Mouse (Mus musculus) cerebellum, adult 18-20 months (tissue): ENCODE measurements at regions not wholly inside any gene's neighbourhood (a gene's known extent, or its start where the extent isn't known, plus 50 kb on each side); places are given as distances from the start of the nearest gene placed in this dataset.
"Not testable (repeated sequence)": the region's sequence is repeated elsewhere in the genome, so short reads cannot be mapped to it uniquely, and the experiment has no call there.

ENCODE experiments used
- DNase-seq, 2 experiments: peaks; one replicate each; pipeline ENCODE4 v3.0.0; 2021

- DNase-seq: no peak
These were observed 281.5 kb downstream of the Hace1 start for GRCm38 (mm10) chr10:45859137-45859536.

GRCm38 (mm10) chr10:45859909-45860308 is 282.3 kb downstream of the Hace1 start:
- no peak for DNase-seq

GRCm38 (mm10) chr10:45860696-45861095 is 283.1 kb downstream of the Hace1 start:
- DNase-seq: no peak

- no peak for DNase-seq
These were observed 288.2 kb downstream of the Hace1 start for GRCm38 (mm10) chr10:45865793-45866192.

GRCm38 (mm10) chr10:45866860-45867259 is 289.2 kb downstream of the Hace1 start:
- DNase-seq: no peak

- DNase-seq: peak; percentile 43 to 50
These were observed 293.4 kb downstream of the Hace1 start for GRCm38 (mm10) chr10:45871028-45871427.

GRCm38 (mm10) chr10:45872007-45872890 is 294.6 kb downstream of the Hace1 start:
- no peak for DNase-seq

GRCm38 (mm10) chr10:45873805-45874780 is 296.5 kb downstream of the Hace1 start:
- no peak for DNase-seq

GRCm38 (mm10) chr10:45875287-45875686 is 297.7 kb downstream of the Hace1 start:
- DNase-seq: not testable (repeated sequence)

GRCm38 (mm10) chr10:45883745-45884144 is 306.1 kb downstream of the Hace1 start:
- DNase-seq: no peak

- no peak for DNase-seq
These were observed 309.0 kb downstream of the Hace1 start for GRCm38 (mm10) chr10:45886636-45887035.

- DNase-seq: no peak
These were observed 311.2 kb downstream of the Hace1 start for GRCm38 (mm10) chr10:45888835-45889234.

- DNase-seq: no peak
These were observed 311.8 kb downstream of the Hace1 start for GRCm38 (mm10) chr10:45889381-45889951.

GRCm38 (mm10) chr10:45890088-45890626 is 312.5 kb downstream of the Hace1 start:
- DNase-seq: no peak

GRCm38 (mm10) chr10:45892464-45892863 is 314.8 kb downstream of the Hace1 start:
- no peak for DNase-seq

- no peak for DNase-seq
These were observed 316.5 kb downstream of the Hace1 start for GRCm38 (mm10) chr10:45893894-45894831.

- peak in 1 of 2 experiments; percentile 5 for DNase-seq
These were observed 339.3 kb downstream of the Hace1 start for GRCm38 (mm10) chr10:45916928-45917327.

GRCm38 (mm10) chr10:45925746-45926145 is 348.1 kb downstream of the Hace1 start:
- no peak for DNase-seq

- no peak for DNase-seq
These were observed 356.1 kb downstream of the Hace1 start for GRCm38 (mm10) chr10:45933631-45934310.

GRCm38 (mm10) chr10:45957686-45958085 is 380.1 kb downstream of the Hace1 start:
- DNase-seq: no peak

- no peak for DNase-seq
These were observed 394.6 kb downstream of the Hace1 start for GRCm38 (mm10) chr10:45972240-45972639.
